In the genomic region with DNA sequence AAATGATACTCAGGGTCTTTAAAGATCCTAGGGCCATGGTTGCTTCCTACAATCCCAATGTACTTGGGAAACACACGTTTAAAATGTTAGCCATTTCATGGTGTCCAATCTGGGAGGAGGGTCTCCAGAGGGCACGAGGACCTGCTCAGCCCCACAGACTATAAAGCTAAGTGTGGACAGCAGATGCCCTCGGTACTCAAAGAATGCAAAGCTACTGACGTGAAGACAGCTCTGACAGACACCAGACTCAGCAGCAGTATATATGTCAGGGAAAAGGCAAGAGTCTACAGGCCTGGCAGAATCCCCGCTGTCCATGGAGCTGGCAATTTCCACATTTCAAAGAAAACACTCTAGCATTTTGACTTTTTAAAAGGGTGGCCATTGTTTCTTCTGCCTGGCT, we compare ENCODE assay signal across 27 mouse cellular contexts.
DNase-seq lines count a peak whose midpoint lies in the region; ATAC-seq and TF ChIP-seq lines count a peak whose summit lies in the region.
"Had no signal": no experiment of that assay in that cellular context is flagged by ENCODE, and none has a peak within 500 bp of the region (broad histone marks: within the 10 kb centered on the region; RNA-seq: fewer than 3 reads in every experiment).

No protein-coding gene starts in this region.

- no peaks in the 10 kb centered on the region for H3K9me3 ChIP-seq in heart, embryonic 10.5 days
- no peaks in the 10 kb centered on the region for H3K9me3 ChIP-seq in liver, embryonic 11.5 days (ENCODE audit: control insufficient read depth, low read length)
- no peaks in the 10 kb centered on the region for H3K9me3 ChIP-seq in stomach, postnatal 0 days (ENCODE audit: control insufficient read depth, low read length)
- H3K9me3 ChIP-seq: embryonic facial prominence, embryonic 10.5 days; embryonic facial prominence, embryonic 12.5 days; forebrain, embryonic 13.5 days; forebrain, embryonic 15.5 days; G1E had no signal

- H3K27me3 ChIP-seq in heart, embryonic 10.5 days (ENCODE audit: insufficient read depth, poor library complexity, severe bottlenecking): no peaks in the 10 kb centered on the region; the same call in 1 of the 2 replicates
- H3K27me3 ChIP-seq in liver, embryonic 11.5 days (replicated peaks; ENCODE audit: control insufficient read depth, insufficient read depth, low read length): no peaks in the 10 kb centered on the region
- no peaks in the 10 kb centered on the region for H3K27me3 ChIP-seq in stomach, postnatal 0 days (ENCODE audit: control insufficient read depth, insufficient read depth, low read length)
- H3K27me3 ChIP-seq: CH12.LX; embryonic facial prominence, embryonic 12.5 days; forebrain, embryonic 13.5 days; forebrain, embryonic 15.5 days; Patski had no signal

- no peak overlapping the region for H3K4me3 ChIP-seq in heart, embryonic 10.5 days
- no peak overlapping the region for H3K4me3 ChIP-seq in liver, embryonic 11.5 days (ENCODE audit: low read depth, low read length)
- no peak overlapping the region for H3K4me3 ChIP-seq in stomach, postnatal 0 days (ENCODE audit: low read depth, low read length)
- H3K4me3 ChIP-seq: embryonic facial prominence, embryonic 10.5 days; embryonic facial prominence, embryonic 12.5 days; forebrain, embryonic 13.5 days; forebrain, embryonic 15.5 days had no signal

- H3K4me2 ChIP-seq in liver, embryonic 11.5 days: no peak overlapping the region
- no peak overlapping the region for H3K4me2 ChIP-seq in stomach, postnatal 0 days (replicated peaks; ENCODE audit: low read depth)
- H3K4me2 ChIP-seq: embryonic facial prominence, embryonic 12.5 days; forebrain, embryonic 13.5 days; forebrain, embryonic 15.5 days had no signal

- WGBS in heart, embryonic 10.5 days: 10% methylated on average over 5 of the region's 5 CpGs
- WGBS in liver, embryonic 11.5 days: 52% methylated on average over 5 of the region's 5 CpGs
- 53% methylated on average over 5 of the region's 5 CpGs for WGBS in stomach, postnatal 0 days

- peaks cover 14% of the 10 kb centered on the region; the same call in 1 of the 2 replicates for H3K4me1 ChIP-seq in heart, embryonic 10.5 days
- H3K4me1 ChIP-seq in liver, embryonic 11.5 days (replicated peaks; ENCODE audit: control insufficient read depth, insufficient read depth, low read length): no peaks in the 10 kb centered on the region
- H3K4me1 ChIP-seq in stomach, postnatal 0 days (replicated peaks; ENCODE audit: control insufficient read depth, insufficient read depth): no peaks in the 10 kb centered on the region
- H3K4me1 ChIP-seq: embryonic facial prominence, embryonic 10.5 days; embryonic facial prominence, embryonic 12.5 days; forebrain, embryonic 13.5 days; forebrain, embryonic 15.5 days had no signal

- H3K27ac ChIP-seq in heart, embryonic 10.5 days: no peak overlapping the region
- H3K27ac ChIP-seq in liver, embryonic 11.5 days (ENCODE audit: low read depth, low read length): no peak overlapping the region
- no peak overlapping the region for H3K27ac ChIP-seq in stomach, postnatal 0 days (replicated peaks)
- H3K27ac ChIP-seq: embryonic facial prominence, embryonic 10.5 days; embryonic facial prominence, embryonic 12.5 days; forebrain, embryonic 13.5 days; forebrain, embryonic 15.5 days had no signal

- ATAC-seq in liver, embryonic 11.5 days (replicated peaks; ENCODE audit: low FRiP score): no peak
- ATAC-seq in stomach, postnatal 0 days (ENCODE audit: low FRiP score, low TSS enrichment): no peak
- ATAC-seq: activated CD4-positive, CD25-positive, alpha-beta regulatory T cell, adult 4 months; CD4-positive, CD25-positive, alpha-beta regulatory T cell, adult 4 months; forebrain, embryonic 13.5 days; forebrain, embryonic 15.5 days; Patski had no signal

- TF ChIP-seq CTCF in stomach, postnatal 0 days (IDR thresholded peaks at IDR 0.05; ENCODE audit: low read depth): no peak

- no peaks in the 10 kb centered on the region for H3K36me3 ChIP-seq in heart, embryonic 10.5 days
- no peaks in the 10 kb centered on the region for H3K36me3 ChIP-seq in liver, embryonic 11.5 days (ENCODE audit: control insufficient read depth, insufficient read depth, low read length)
- H3K36me3 ChIP-seq in stomach, postnatal 0 days (ENCODE audit: control insufficient read depth, insufficient read depth, low read length): no peaks in the 10 kb centered on the region
- H3K36me3 ChIP-seq: embryonic facial prominence, embryonic 10.5 days; embryonic facial prominence, embryonic 12.5 days; forebrain, embryonic 15.5 days; G1E had no signal

- no peak for TF ChIP-seq EP300 in stomach, postnatal 0 days (optimal IDR thresholded peaks at IDR 0.05)

- peak; percentile 27 for DNase-seq in embryo, embryonic 10 days (ENCODE audit: low spot score)
- DNase-seq in embryo, embryonic 9.5 days (ENCODE audit: extremely low spot score): no peak
- peak; percentile 81 for DNase-seq in heart, embryonic 10.5 days (ENCODE audit: low spot score)
- DNase-seq in heart, postnatal 4 days: no peak
- peak; percentile 6 for DNase-seq in liver, embryonic 11.5 days (ENCODE audit: low spot score)
- no peak for DNase-seq in liver
- peak; percentile 6 for DNase-seq in stomach, postnatal 0 days (ENCODE audit: low spot score)
- no peak for DNase-seq in testis, postnatal 10 days (ENCODE audit: low spot score)
- DNase-seq: adrenal gland, adult 8-10 months; adrenal gland, postnatal 14 days; adrenal gland, postnatal 36 days; B cell, adult 2 months; cerebellum, adult 11-12 months; cerebellum, adult 2 months; cerebellum, adult 9-10 months; cerebellum, postnatal 10 days; cerebellum, postnatal 25 days; embryo, embryonic 11 days had no signal

- no peak overlapping the region for H3K9ac ChIP-seq in liver, embryonic 11.5 days (ENCODE audit: low read depth, low read length)
- no peak overlapping the region for H3K9ac ChIP-seq in stomach, postnatal 0 days (ENCODE audit: low read length)
- H3K9ac ChIP-seq: embryonic facial prominence, embryonic 12.5 days; forebrain, embryonic 13.5 days; forebrain, embryonic 15.5 days had no signal

Comparison
In these comparisons a context has a peak if more than half of its experiments do, and no peak if none do; other contexts are left out.
1. DNase-seq: peak in embryo, embryonic 10 days (single experiment), heart, embryonic 10.5 days (single experiment), liver, embryonic 11.5 days (single experiment) and stomach, postnatal 0 days (single experiment); none in embryo, embryonic 9.5 days (single experiment), heart, postnatal 4 days (single experiment), liver (single experiment) and testis, postnatal 10 days (single experiment).